Mouse (Mus musculus) neutrophil, adult 5-6 weeks (primary cell): ENCODE results near the gene Kmt2b. TPM values are rescaled to one million over a fixed set of nuclear protein-coding genes. Genes with fewer than 3 reads are reported as not detected.

ENCODE experiments used
- ATAC-seq: fragments of 151-379, 151-347 bp; 2 replicates; pipeline ENCODE4 v1.8.0; 2017; ENCODE audit warnings: mild to moderate bottlenecking, moderate TSS enrichment; ENCODE audit not compliant: insufficient number of reproducible peaks, poor library complexity, low FRiP score, severe bottlenecking; ENCODE audit errors: extremely low read depth
- total RNA-seq: library from RNA; stranded (forward); fragments of 200-1000 nt; gene quantifications from 2 replicates; pipeline ENCODE4 v1.2.3, GENCODE M21; 2017

Kmt2b gene
- total RNA-seq, 1 experiment from 2014 or later = 64.7 TPM

- peak; percentile 95 for ATAC-seq
These were observed 36.2 kb downstream of the Kmt2b start, which contains the start of the genes Hspb6 and Proser3 for GRCm38 (mm10) chr7:30552102-30553020. Gene Hspb6 (plus strand): TSS chr7:30552178. Gene Proser3 (minus strand): TSS chr7:30552299.

GRCm38 (mm10) chr7:30551445-30552101 is 37.0 kb downstream of the Kmt2b start:
- peak; percentile 46 for ATAC-seq

GRCm38 (mm10) chr7:30550603-30551002 is 37.9 kb downstream of the Kmt2b start:
- no peak for ATAC-seq

GRCm38 (mm10) chr7:30549880-30550279 is 38.6 kb downstream of the Kmt2b start:
- ATAC-seq = no peak

- no peak for ATAC-seq
These were observed 44.2 kb downstream of the Kmt2b start for GRCm38 (mm10) chr7:30544327-30544726.

GRCm38 (mm10) chr7:30540572-30540971 is 48.0 kb downstream of the Kmt2b start:
- ATAC-seq = no peak

GRCm38 (mm10) chr7:30534633-30535577 is 53.6 kb downstream of the Kmt2b start, which contains the start of gene Arhgap33:
Gene Arhgap33 (minus strand): TSS chr7:30535060.
- ATAC-seq = peak; percentile 87

- ATAC-seq = no peak
These were observed 54.4 kb downstream of the Kmt2b start for GRCm38 (mm10) chr7:30533941-30534632.

- no peak for ATAC-seq
These were observed 55.6 kb downstream of the Kmt2b start for GRCm38 (mm10) chr7:30532931-30533330.

- ATAC-seq = no peak
These were observed 57.2 kb downstream of the Kmt2b start for GRCm38 (mm10) chr7:30531291-30531815.

- ATAC-seq = no peak
These were observed 61.5 kb downstream of the Kmt2b start for GRCm38 (mm10) chr7:30526981-30527380.

GRCm38 (mm10) chr7:30526399-30526798 is 62.1 kb downstream of the Kmt2b start:
- ATAC-seq = no peak

GRCm38 (mm10) chr7:30525954-30526353 is 62.6 kb downstream of the Kmt2b start:
- ATAC-seq = no peak

GRCm38 (mm10) chr7:30524487-30524886 is 64.0 kb downstream of the Kmt2b start:
- no peak for ATAC-seq

- ATAC-seq = no peak
These were observed 65.7 kb downstream of the Kmt2b start for GRCm38 (mm10) chr7:30522871-30523270.

- no peak for ATAC-seq
These were observed 67.7 kb downstream of the Kmt2b start for GRCm38 (mm10) chr7:30520856-30521255.

- no peak for ATAC-seq
These were observed 68.1 kb downstream of the Kmt2b start for GRCm38 (mm10) chr7:30520396-30520795.
